Mouse (Mus musculus) CD4-positive, CD25-positive, alpha-beta regulatory T cell, adult 4 months (primary cell): ENCODE results near the gene Olfr958. TPM values are rescaled to one million over a fixed set of nuclear protein-coding genes. Genes with fewer than 3 reads are reported as not detected.

ENCODE experiments used
- ATAC-seq: one replicate; pipeline ENCODE4 v1.8.0; 2017
- polyA plus RNA-seq, 2 experiments: library from polyadenylated mRNA; unstranded; fragments of 100-300 nt; shearing (Covaris generic); gene quantifications; one replicate each; pipeline ENCODE4 v1.2.1; 2017

The Olfr958 gene
- polyA plus RNA-seq: not detected

GRCm38 (mm10) chr9:39553946-39554345 is at the start of gene Olfr958:
Olfr958 (minus strand) TSS chr9:39554054.
- no peak for ATAC-seq

GRCm38 (mm10) chr9:39603333-39603845 is 49.5 kb upstream of the Olfr958 start:
- ATAC-seq: no peak

- no peak for ATAC-seq
Measured at GRCm38 (mm10) chr9:39602536-39603332, 48.9 kb upstream of the Olfr958 start.

- no peak for ATAC-seq
Measured at GRCm38 (mm10) chr9:39577050-39577449, 23.2 kb upstream of the Olfr958 start.

- ATAC-seq: no peak
Measured at GRCm38 (mm10) chr9:39575469-39575868, 21.6 kb upstream of the Olfr958 start, which contains the start of gene Olfr959. Olfr959 (minus strand) TSS chr9:39575569.

GRCm38 (mm10) chr9:39558349-39558647 is 4.4 kb upstream of the Olfr958 start:
- ATAC-seq: no peak

GRCm38 (mm10) chr9:39557529-39558348 is 3.9 kb upstream of the Olfr958 start:
- no peak for ATAC-seq

GRCm38 (mm10) chr9:39550806-39551205 is 3.0 kb downstream of the Olfr958 start:
- ATAC-seq: no peak

- no peak for ATAC-seq
Measured at GRCm38 (mm10) chr9:39523616-39524285, 30.1 kb downstream of the Olfr958 start.

GRCm38 (mm10) chr9:39518595-39518994 is 35.3 kb downstream of the Olfr958 start:
- ATAC-seq: no peak

GRCm38 (mm10) chr9:39515531-39515930 is 38.3 kb downstream of the Olfr958 start, which contains the start of gene Olfr957:
Olfr957 (minus strand) TSS chr9:39515809.
- no peak for ATAC-seq

- no peak for ATAC-seq
Measured at GRCm38 (mm10) chr9:39509412-39509811, 44.4 kb downstream of the Olfr958 start.

- no peak for ATAC-seq
Measured at GRCm38 (mm10) chr9:39508998-39509397, 44.9 kb downstream of the Olfr958 start.

Other genes with a start within 250 kb of the Olfr958 start
- gene Olfr948, start 228.0 kb downstream of the Olfr958 start, polyA plus RNA-seq: not detected
- not detected for gene Olfr951, start 166.6 kb downstream of the Olfr958 start, polyA plus RNA-seq
- gene Olfr952, start 126.9 kb downstream of the Olfr958 start, polyA plus RNA-seq: not detected
- not detected for gene Olfr954, start 97.4 kb downstream of the Olfr958 start, polyA plus RNA-seq
- gene Olfr955, start 82.1 kb downstream of the Olfr958 start, polyA plus RNA-seq: not detected
- gene Olfr44, start 60.1 kb downstream of the Olfr958 start, polyA plus RNA-seq: not detected
- gene Olfr957, start 38.2 kb downstream of the Olfr958 start, polyA plus RNA-seq: not detected
- gene Olfr959, start 21.5 kb upstream of the Olfr958 start, polyA plus RNA-seq: not detected
- not detected for gene AW551984, start 50.3 kb upstream of the Olfr958 start, polyA plus RNA-seq
- not detected for gene Olfr148, start 56.6 kb upstream of the Olfr958 start, polyA plus RNA-seq
- not detected for gene Olfr960, start 67.3 kb upstream of the Olfr958 start, polyA plus RNA-seq
- not detected for gene Olfr961, start 91.0 kb upstream of the Olfr958 start, polyA plus RNA-seq
- gene Olfr963, start 113.2 kb upstream of the Olfr958 start, polyA plus RNA-seq: not detected
- gene Olfr149, start 153.1 kb upstream of the Olfr958 start, polyA plus RNA-seq: not detected
- gene Olfr965, start 157.3 kb upstream of the Olfr958 start, polyA plus RNA-seq: not detected
- under 1 TPM in 1 of 2 experiments, not detected in 1; 0.35 TPM for gene Olfr150, start 176.9 kb upstream of the Olfr958 start, polyA plus RNA-seq
- not detected for gene Olfr967, start 192.2 kb upstream of the Olfr958 start, polyA plus RNA-seq
- gene Olfr968, start 229.2 kb upstream of the Olfr958 start, polyA plus RNA-seq: not detected
- gene Olfr969, start 236.9 kb upstream of the Olfr958 start, polyA plus RNA-seq: not detected